Mouse (Mus musculus): ENCODE results near the gene Mertk. TPM values are rescaled to one million over a fixed set of nuclear protein-coding genes. Genes with fewer than 3 reads are reported as not detected.

Mertk gene
- polyA plus RNA-seq, 1 experiment = 6.1 TPM

DNA sequence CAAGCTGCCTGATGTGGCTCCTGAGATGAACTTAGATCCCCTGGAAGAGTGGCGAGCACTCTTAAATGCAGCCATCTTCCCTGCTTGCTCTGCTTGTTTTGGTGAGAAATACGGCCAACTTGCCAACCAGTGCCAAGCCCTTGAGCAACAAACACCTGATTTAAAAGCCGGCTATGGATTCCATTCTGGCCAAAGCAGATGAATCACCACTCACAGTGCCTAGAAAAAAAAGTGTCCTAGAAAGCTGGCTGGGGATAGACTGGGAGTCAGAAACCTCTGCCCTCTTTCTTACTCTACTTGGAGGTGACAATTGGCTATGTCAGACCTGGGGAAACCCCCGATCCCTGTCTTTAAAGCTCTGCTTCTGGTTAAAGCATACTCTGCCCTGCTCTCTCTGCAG is 39.0 kb downstream of the Mertk start:
- Histone ChIP-seq H3K4me1 (ENCODE audit: control insufficient read depth, insufficient read depth, low read length) (0 out of 2 replicates have a peak, but pooled peaks cover 2% of the 10 kb centered on the region), H3K27ac (ENCODE audit: insufficient read depth, low read length) (no peak overlapping the region), H3K27me3 (ENCODE audit: control insufficient read depth, insufficient read depth, low read length) (no peaks in the 10 kb centered on the region), H3K4me3 (replicated peaks; ENCODE audit: insufficient read depth, low read depth, low read length) (no peak overlapping the region)
- DNase-seq = peak in 1 of 2 experiments; percentile 18
- TF ChIP-seq POLR2A (IDR thresholded peaks at IDR 0.05; ENCODE audit: borderline replicate concordance, insufficient read depth, low read length) = no peak
- no peak for TF ChIP-seq CTCF (IDR thresholded peaks at IDR 0.05; ENCODE audit: borderline replicate concordance, insufficient read depth, low read depth, low read length)
- WGBS = 69% methylated on average over 4 of the region's 4 CpGs

DNA sequence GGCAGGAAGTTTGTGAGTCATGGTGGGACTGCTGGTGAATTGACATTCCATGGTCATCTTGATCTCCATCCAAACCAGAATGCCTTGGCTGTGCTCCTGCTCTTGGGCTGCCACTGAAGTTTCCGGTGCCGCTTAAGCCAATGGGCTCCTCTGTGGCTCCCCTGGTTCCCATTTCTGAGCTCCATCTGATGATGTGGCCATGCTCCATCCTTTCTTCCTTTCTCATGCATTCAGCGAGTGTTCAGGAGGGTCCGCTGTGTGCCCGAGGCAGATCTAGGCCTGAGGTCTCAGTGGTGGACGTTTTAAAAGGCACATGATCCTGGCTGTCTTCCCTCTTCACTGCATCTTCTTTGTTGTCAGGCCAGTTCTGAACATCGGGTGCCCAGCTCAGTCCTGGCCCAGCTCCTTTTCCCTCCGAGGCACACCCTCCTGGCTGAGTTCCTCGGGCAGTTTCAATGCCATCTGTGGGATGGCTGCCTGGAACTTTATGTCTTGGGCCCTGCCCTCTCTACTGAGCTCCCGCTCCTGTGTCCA is 40.0 kb downstream of the Mertk start:
- 4% methylated on average over 10 of the region's 10 CpGs for WGBS
- no peak overlapping the region; the same call in 1 of the 2 replicates for H3K27ac ChIP-seq (ENCODE audit: insufficient read depth, low read length)
- TF ChIP-seq POLR2A (IDR thresholded peaks at IDR 0.05; ENCODE audit: borderline replicate concordance, insufficient read depth, low read length) = no peak
- TF ChIP-seq CTCF (IDR thresholded peaks at IDR 0.05; ENCODE audit: borderline replicate concordance, insufficient read depth, low read depth, low read length) = no peak

DNA sequence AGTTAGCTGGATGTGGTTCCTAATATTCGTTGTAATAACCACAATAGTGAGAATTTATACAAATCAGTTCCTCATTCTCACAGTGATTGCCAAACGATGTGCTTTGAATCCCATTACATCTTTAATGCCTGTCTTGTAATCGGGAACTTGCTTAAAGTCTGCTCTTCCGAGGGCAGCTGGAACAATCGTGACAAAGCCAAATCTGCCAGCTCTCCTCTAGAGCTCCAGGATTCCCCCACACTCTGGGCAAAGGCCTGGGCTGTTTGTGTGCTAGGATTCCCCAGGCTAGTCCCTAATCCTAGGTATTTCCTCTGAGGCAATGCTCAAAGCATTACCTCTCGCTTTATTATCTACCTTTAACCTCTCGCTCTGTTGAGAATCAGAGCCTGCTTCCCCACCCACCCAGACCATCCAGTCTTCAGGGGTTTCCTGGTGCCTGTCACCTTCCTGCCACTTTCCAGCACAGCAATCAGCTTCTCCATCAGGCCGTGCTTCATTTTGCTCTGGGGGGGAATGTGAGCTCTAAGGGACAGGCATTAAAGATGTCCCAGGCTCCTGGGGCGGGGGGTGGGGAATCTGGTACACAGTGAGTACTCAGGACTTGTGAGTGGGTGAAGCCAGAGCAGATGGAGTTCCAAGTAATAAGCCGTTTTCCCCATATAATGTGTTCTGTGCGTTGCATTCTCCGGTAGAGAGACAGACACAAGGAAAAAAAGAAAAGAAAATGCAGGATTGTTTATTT is 47.3 kb downstream of the Mertk start:
- H3K4me3 ChIP-seq (replicated peaks; ENCODE audit: insufficient read depth, low read depth, low read length) = no peak overlapping the region
- H3K27me3 ChIP-seq (ENCODE audit: control insufficient read depth, insufficient read depth, low read length) = no peaks in the 10 kb centered on the region; the same call in 1 of the 2 replicates
- TF ChIP-seq CTCF (IDR thresholded peaks at IDR 0.05; ENCODE audit: borderline replicate concordance, insufficient read depth, low read depth, low read length) = no peak
- no peak for TF ChIP-seq POLR2A (IDR thresholded peaks at IDR 0.05; ENCODE audit: borderline replicate concordance, insufficient read depth, low read length)
- no peak for DNase-seq
- no peaks in the 10 kb centered on the region for H3K4me1 ChIP-seq (ENCODE audit: control insufficient read depth, insufficient read depth, low read length)
- H3K27ac ChIP-seq (ENCODE audit: insufficient read depth, low read length) = no peak overlapping the region
- 56% methylated on average over 12 of the region's 12 CpGs for WGBS

More for the DNA sequence above, 40.0 kb downstream of the Mertk start:
- Histone ChIP-seq H3K27me3 (ENCODE audit: control insufficient read depth, insufficient read depth, low read length) (no peaks in the 10 kb centered on the region), H3K4me1 (ENCODE audit: control insufficient read depth, insufficient read depth, low read length) (0 out of 2 replicates have a peak, but pooled peaks cover 2% of the 10 kb centered on the region), H3K4me3 (replicated peaks; ENCODE audit: insufficient read depth, low read depth, low read length) (no peak overlapping the region)
- peak; percentile 56 to 66 for DNase-seq

DNA sequence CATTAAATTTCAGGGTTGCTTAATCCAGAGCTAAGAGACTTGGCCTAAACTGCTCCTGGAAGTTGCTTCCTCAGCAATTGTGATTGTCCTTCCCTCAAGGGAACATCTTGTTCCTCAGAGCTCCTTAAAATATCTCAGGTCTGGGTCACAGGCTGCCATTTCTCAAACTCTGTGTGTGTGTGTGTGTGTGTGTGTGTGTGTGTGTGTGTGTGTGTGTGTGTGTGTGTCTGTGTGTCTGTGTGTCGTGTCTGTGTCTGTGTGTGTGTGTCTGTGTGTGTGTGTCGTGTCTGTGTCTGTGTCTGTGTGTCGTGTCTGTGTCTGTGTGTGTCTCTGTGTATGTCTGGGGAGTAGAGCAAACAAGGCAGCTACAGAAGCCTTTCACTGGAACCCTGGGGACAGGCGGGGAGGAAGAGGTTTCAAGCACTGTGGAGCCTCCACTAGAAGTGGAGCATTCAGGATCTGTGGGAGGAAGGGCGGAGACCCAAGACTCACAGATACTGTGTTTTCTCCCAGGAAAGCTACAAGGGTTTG is 47.9 kb downstream of the Mertk start:
- Histone ChIP-seq H3K4me3 (replicated peaks; ENCODE audit: insufficient read depth, low read depth, low read length) (no peak overlapping the region), H3K27ac (ENCODE audit: insufficient read depth, low read length) (peak overlapping the region; percentile 75; the same call in 1 of the 2 replicates), H3K27me3 (ENCODE audit: control insufficient read depth, insufficient read depth, low read length) (no peaks in the 10 kb centered on the region; the same call in 1 of the 2 replicates), H3K4me1 (ENCODE audit: control insufficient read depth, insufficient read depth, low read length) (no peaks in the 10 kb centered on the region)
- TF ChIP-seq POLR2A (IDR thresholded peaks at IDR 0.05; ENCODE audit: borderline replicate concordance, insufficient read depth, low read length) (no peak), CTCF (IDR thresholded peaks at IDR 0.05; ENCODE audit: borderline replicate concordance, insufficient read depth, low read depth, low read length) (no peak)
- WGBS = 64% methylated on average over 5 of the region's 5 CpGs
- no peak for DNase-seq

DNA sequence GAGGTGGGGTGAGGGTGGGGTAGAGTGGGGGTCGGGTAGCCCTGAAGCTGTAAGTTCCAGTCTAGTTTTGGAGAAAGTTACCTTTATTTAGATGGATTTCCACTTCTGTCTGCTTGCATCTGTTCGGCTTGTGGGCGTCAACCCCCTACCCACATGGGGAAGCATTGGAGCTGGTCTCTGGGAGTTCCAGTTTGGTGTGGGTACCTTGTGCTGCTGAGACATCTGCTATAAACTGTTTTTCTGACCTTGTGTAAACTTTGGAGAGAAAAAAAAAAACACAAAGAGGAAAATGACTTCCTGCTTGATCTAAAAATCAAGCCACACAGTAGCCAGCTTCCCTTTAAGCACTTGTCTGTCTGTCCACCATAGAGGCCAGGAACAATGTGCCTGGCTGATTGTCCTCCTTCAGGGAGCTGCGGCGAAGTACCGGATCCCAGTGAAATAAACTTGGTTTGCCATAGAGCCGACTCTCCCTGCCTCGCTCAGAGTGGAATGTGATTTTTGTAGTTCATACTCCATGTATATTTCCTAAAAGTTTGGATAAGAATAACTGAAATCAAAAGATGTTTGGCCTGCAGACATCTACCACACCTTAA is 48.8 kb downstream of the Mertk start:
- H3K4me1 ChIP-seq (ENCODE audit: control insufficient read depth, insufficient read depth, low read length) = no peaks in the 10 kb centered on the region
- TF ChIP-seq POLR2A (IDR thresholded peaks at IDR 0.05; ENCODE audit: borderline replicate concordance, insufficient read depth, low read length) (no peak), CTCF (IDR thresholded peaks at IDR 0.05; ENCODE audit: borderline replicate concordance, insufficient read depth, low read depth, low read length) (no peak)
- H3K27ac ChIP-seq (ENCODE audit: insufficient read depth, low read length) = no peak overlapping the region
- whole genome bisulfite sequencing = 84% methylated on average over 8 of the region's 8 CpGs
- DNase-seq = no peak
- H3K4me3 ChIP-seq (replicated peaks; ENCODE audit: insufficient read depth, low read depth, low read length) = no peak overlapping the region
- H3K27me3 ChIP-seq (ENCODE audit: control insufficient read depth, insufficient read depth, low read length) = no peaks in the 10 kb centered on the region; the same call in 1 of the 2 replicates

DNA sequence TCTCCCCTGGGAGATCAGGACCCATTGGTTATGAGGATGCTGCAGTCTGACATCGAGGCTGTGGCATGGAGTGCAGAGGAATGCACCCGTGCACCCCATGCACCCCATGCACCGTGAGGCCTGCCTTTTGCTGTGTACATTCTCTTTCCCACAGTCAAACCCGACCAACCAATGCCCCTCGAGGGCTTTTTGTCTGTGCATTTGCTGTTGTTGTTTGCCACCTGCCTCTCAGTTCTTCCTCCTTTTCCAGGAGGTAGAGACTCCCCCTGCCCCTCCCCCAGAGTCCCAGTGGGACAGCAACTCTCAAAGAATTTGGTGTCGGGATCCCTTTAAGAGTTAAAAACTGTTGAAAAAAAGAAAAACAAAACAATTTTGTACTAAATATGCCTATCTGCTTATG is 49.4 kb downstream of the Mertk start:
- no peak overlapping the region for H3K27ac ChIP-seq (ENCODE audit: insufficient read depth, low read length)
- WGBS = 52% methylated on average over 6 of the region's 6 CpGs
- H3K4me3 ChIP-seq (replicated peaks; ENCODE audit: insufficient read depth, low read depth, low read length) = no peak overlapping the region
- H3K27me3 ChIP-seq (ENCODE audit: control insufficient read depth, insufficient read depth, low read length) = no peaks in the 10 kb centered on the region; the same call in 1 of the 2 replicates
- no peaks in the 10 kb centered on the region for H3K4me1 ChIP-seq (ENCODE audit: control insufficient read depth, insufficient read depth, low read length)
- no peak for DNase-seq
- TF ChIP-seq POLR2A (IDR thresholded peaks at IDR 0.05; ENCODE audit: borderline replicate concordance, insufficient read depth, low read length) (no peak), CTCF (IDR thresholded peaks at IDR 0.05; ENCODE audit: borderline replicate concordance, insufficient read depth, low read depth, low read length) (no peak)

DNA sequence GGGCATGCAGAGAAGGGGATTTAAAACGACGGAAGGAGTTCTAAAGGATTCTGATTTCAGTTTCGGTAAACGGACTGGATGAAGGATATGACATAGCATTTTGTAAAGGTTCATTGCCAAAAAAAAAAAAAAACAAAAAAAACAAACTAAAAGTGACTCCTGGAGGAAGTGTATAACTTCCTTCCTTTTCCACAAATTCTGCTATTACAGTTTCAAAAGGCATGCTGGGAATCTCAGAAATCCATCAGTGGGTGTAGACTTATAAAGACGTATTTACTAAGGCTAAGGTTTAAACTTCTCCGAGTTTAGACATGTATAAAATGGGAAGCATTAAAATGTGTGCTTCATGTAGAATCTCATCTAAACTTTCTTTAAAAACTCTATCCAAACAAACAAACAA is 52.3 kb downstream of the Mertk start:
- TF ChIP-seq POLR2A (IDR thresholded peaks at IDR 0.05; ENCODE audit: borderline replicate concordance, insufficient read depth, low read length) = no peak
- no peak for TF ChIP-seq CTCF (IDR thresholded peaks at IDR 0.05; ENCODE audit: borderline replicate concordance, insufficient read depth, low read depth, low read length)
- Histone ChIP-seq H3K4me3 (replicated peaks; ENCODE audit: insufficient read depth, low read depth, low read length) (no peak overlapping the region), H3K27ac (ENCODE audit: insufficient read depth, low read length) (no peak overlapping the region), H3K27me3 (ENCODE audit: control insufficient read depth, insufficient read depth, low read length) (no peaks in the 10 kb centered on the region; the same call in 1 of the 2 replicates), H3K4me1 (ENCODE audit: control insufficient read depth, insufficient read depth, low read length) (no peaks in the 10 kb centered on the region)
- 91% methylated on average over 6 of the region's 6 CpGs for WGBS
- no peak for DNase-seq
